Mouse (Mus musculus) midbrain, embryonic 10.5 days (tissue): ENCODE measurements at regions not wholly inside any gene's neighbourhood (a gene's known extent, or its start where the extent isn't known, plus 50 kb on each side); places are given as distances from the start of the nearest gene placed in this dataset.
A peak's percentile ranks its signal among the peaks of the same experiment; 100 is the strongest.

ENCODE experiments used
- DNase-seq: peaks from one replicate; pipeline ENCODE4 v3.0.0-alpha.2; 2017; ENCODE audit warnings: low spot score
- H3K27ac ChIP-seq: fragments of 300-500 bp; sonication (generic); replicated peaks from 2 replicates; pipeline ENCODE4 v1.5.1; 2016; ENCODE audit warnings: mild to moderate bottlenecking
- H3K27me3 ChIP-seq: fragments of 300-500 bp; sonication (generic); 2 replicates; pipeline ENCODE4 v1.6.1; 2016; ENCODE audit warnings: low read depth, mild to moderate bottlenecking; ENCODE audit not compliant: poor library complexity, severe bottlenecking
- H3K36me3 ChIP-seq: fragments of 300-500 bp; sonication (generic); 2 replicates; pipeline ENCODE4 v1.6.1; 2016; ENCODE audit warnings: mild to moderate bottlenecking, moderate library complexity
- H3K4me1 ChIP-seq: fragments of 300-500 bp; sonication (generic); 2 replicates; pipeline ENCODE4 v1.6.1; 2016
- H3K4me3 ChIP-seq: fragments of 300-500 bp; sonication (generic); 2 replicates; pipeline ENCODE4 v1.5.1; 2016; ENCODE audit warnings: mild to moderate bottlenecking, moderate library complexity
- H3K9me3 ChIP-seq: fragments of 300-500 bp; sonication (generic); replicated peaks from 2 replicates; pipeline ENCODE4 v1.6.1; 2016; ENCODE audit warnings: mild to moderate bottlenecking
- WGBS: fragments of 180-500 bp; shearing (Covaris S2); methylation state at CpG from one replicate; pipeline ENCODE4 v1.1.7; 2016; 5-methylcytosine and 5-hydroxymethylcytosine counted together

- 69% methylated on average over 4 of the region's 4 CpGs for WGBS
- DNase-seq, result no peak
- no peak overlapping the region for H3K4me3 ChIP-seq
- H3K36me3 ChIP-seq, result no peaks in the 10 kb centered on the region
- no peaks in the 10 kb centered on the region for H3K4me1 ChIP-seq
- no peaks in the 10 kb centered on the region for H3K27me3 ChIP-seq
- H3K9me3 ChIP-seq, result no peaks in the 10 kb centered on the region
- H3K27ac ChIP-seq, result no peak overlapping the region
Observed at GRCm38 (mm10) chr17:62464994-62465393, 416.1 kb downstream of the Efna5 start.

GRCm38 (mm10) chr17:62464228-62464627, 416.9 kb downstream of the Efna5 start:
- Histone ChIP-seq H3K4me1 (no peaks in the 10 kb centered on the region), H3K9me3 (no peaks in the 10 kb centered on the region), H3K36me3 (no peaks in the 10 kb centered on the region), H3K27ac (no peak overlapping the region), H3K27me3 (no peaks in the 10 kb centered on the region), H3K4me3 (no peak overlapping the region)
- WGBS, result 66% methylated on average over 4 of the region's 4 CpGs
- no peak for DNase-seq

- no peaks in the 10 kb centered on the region for H3K27me3 ChIP-seq
- H3K4me3 ChIP-seq, result no peak overlapping the region
- 89% methylated on average over 17 of the region's 17 CpGs for WGBS
- H3K27ac ChIP-seq, result no peak overlapping the region
- no peaks in the 10 kb centered on the region for H3K4me1 ChIP-seq
- no peaks in the 10 kb centered on the region for H3K9me3 ChIP-seq
- DNase-seq, result no peak
- H3K36me3 ChIP-seq, result no peaks in the 10 kb centered on the region
Observed at GRCm38 (mm10) chr17:62461304-62462245, 419.5 kb downstream of the Efna5 start.

- H3K27me3 ChIP-seq, result no peaks in the 10 kb centered on the region
Observed at GRCm38 (mm10) chr17:62458964-62459363, 422.2 kb downstream of the Efna5 start.

GRCm38 (mm10) chr17:62438045-62438444, 443.1 kb downstream of the Efna5 start:
- H3K36me3 ChIP-seq, result no peaks in the 10 kb centered on the region
- H3K4me3 ChIP-seq, result no peak overlapping the region
- H3K9me3 ChIP-seq, result no peaks in the 10 kb centered on the region
- no peaks in the 10 kb centered on the region for H3K4me1 ChIP-seq
- no peak for DNase-seq
- 78% methylated on average over 4 of the region's 4 CpGs for WGBS
- no peaks in the 10 kb centered on the region for H3K27me3 ChIP-seq
- H3K27ac ChIP-seq, result no peak overlapping the region

More at GRCm38 (mm10) chr17:62458964-62459363, 422.2 kb downstream of the Efna5 start:
- no peak overlapping the region for H3K4me3 ChIP-seq
- WGBS, result 41% methylated on average over 7 of the region's 7 CpGs
- no peak overlapping the region for H3K27ac ChIP-seq
- H3K4me1 ChIP-seq, result no peaks in the 10 kb centered on the region
- H3K9me3 ChIP-seq, result no peaks in the 10 kb centered on the region
- DNase-seq, result peak; percentile 47
- no peaks in the 10 kb centered on the region for H3K36me3 ChIP-seq

GRCm38 (mm10) chr17:62436044-62436443, 445.1 kb downstream of the Efna5 start:
- no peaks in the 10 kb centered on the region for H3K27me3 ChIP-seq
- no peak for DNase-seq
- no peak overlapping the region for H3K27ac ChIP-seq
- H3K36me3 ChIP-seq, result no peaks in the 10 kb centered on the region
- no peak overlapping the region for H3K4me3 ChIP-seq
- no peaks in the 10 kb centered on the region for H3K9me3 ChIP-seq
- 79% methylated on average over 1 of the region's 1 CpGs for WGBS
- H3K4me1 ChIP-seq, result no peaks in the 10 kb centered on the region

GRCm38 (mm10) chr17:62423476-62424385, 457.4 kb downstream of the Efna5 start:
- Histone ChIP-seq H3K36me3 (no peaks in the 10 kb centered on the region), H3K27me3 (no peaks in the 10 kb centered on the region), H3K9me3 (no peaks in the 10 kb centered on the region), H3K27ac (no peak overlapping the region), H3K4me3 (no peak overlapping the region), H3K4me1 (no peaks in the 10 kb centered on the region)
- DNase-seq, result no peak
- WGBS, result 83% methylated on average over 11 of the region's 11 CpGs

GRCm38 (mm10) chr17:62417584-62417983, 463.5 kb downstream of the Efna5 start:
- no peak for DNase-seq

GRCm38 (mm10) chr17:62415152-62415551, 466.0 kb downstream of the Efna5 start:
- H3K4me3 ChIP-seq, result no peak overlapping the region
- no peaks in the 10 kb centered on the region for H3K36me3 ChIP-seq
- no peak overlapping the region for H3K27ac ChIP-seq
- 97% methylated on average over 4 of the region's 4 CpGs for WGBS
- H3K9me3 ChIP-seq, result no peaks in the 10 kb centered on the region
- no peaks in the 10 kb centered on the region for H3K27me3 ChIP-seq
- DNase-seq, result no peak
- H3K4me1 ChIP-seq, result no peaks in the 10 kb centered on the region

More at GRCm38 (mm10) chr17:62417584-62417983, 463.5 kb downstream of the Efna5 start:
- H3K4me1 ChIP-seq, result no peaks in the 10 kb centered on the region
- no peaks in the 10 kb centered on the region for H3K9me3 ChIP-seq
- no peak overlapping the region for H3K4me3 ChIP-seq
- no peaks in the 10 kb centered on the region for H3K27me3 ChIP-seq
- 80% methylated on average over 8 of the region's 8 CpGs for WGBS
- no peaks in the 10 kb centered on the region for H3K36me3 ChIP-seq
- no peak overlapping the region for H3K27ac ChIP-seq

GRCm38 (mm10) chr17:62412666-62413180, 468.4 kb downstream of the Efna5 start:
- DNase-seq, result no peak
- Histone ChIP-seq H3K4me3 (no peak overlapping the region), H3K9me3 (peaks cover 5% of the 10 kb centered on the region; the same call in 1 of the 2 replicates), H3K36me3 (no peaks in the 10 kb centered on the region), H3K4me1 (no peaks in the 10 kb centered on the region), H3K27me3 (no peaks in the 10 kb centered on the region), H3K27ac (no peak overlapping the region)
- 91% methylated on average over 12 of the region's 12 CpGs for WGBS

- Histone ChIP-seq H3K4me1 (no peaks in the 10 kb centered on the region), H3K27ac (no peak overlapping the region), H3K27me3 (no peaks in the 10 kb centered on the region), H3K4me3 (no peak overlapping the region), H3K9me3 (peaks cover 5% of the 10 kb centered on the region; the same call in 1 of the 2 replicates), H3K36me3 (no peaks in the 10 kb centered on the region)
- WGBS, result 92% methylated on average over 1 of the region's 1 CpGs
- no peak for DNase-seq
Observed at GRCm38 (mm10) chr17:62403739-62404138, 477.4 kb downstream of the Efna5 start.

GRCm38 (mm10) chr17:62393355-62394006, 487.6 kb downstream of the Efna5 start:
- no peak for DNase-seq
- 92% methylated on average over 8 of the region's 8 CpGs for WGBS
- no peaks in the 10 kb centered on the region for H3K36me3 ChIP-seq

More at GRCm38 (mm10) chr17:62393355-62394006, 487.6 kb downstream of the Efna5 start:
- H3K27ac ChIP-seq, result no peak overlapping the region
- no peak overlapping the region for H3K4me3 ChIP-seq
- H3K9me3 ChIP-seq, result no peaks in the 10 kb centered on the region
- H3K4me1 ChIP-seq, result no peaks in the 10 kb centered on the region
- H3K27me3 ChIP-seq, result no peaks in the 10 kb centered on the region
